Mouse (Mus musculus) adrenal gland (tissue): Measurements from ENCODE around the gene Kif21b.

Source experiments
- intact Hi-C: fragments of 180-260 bp; cut with DNase I; formaldehyde crosslinking; loops from one replicate; pipeline ENCODE4 v1.15.1; 2025

Gene Kif21b

DNA sequence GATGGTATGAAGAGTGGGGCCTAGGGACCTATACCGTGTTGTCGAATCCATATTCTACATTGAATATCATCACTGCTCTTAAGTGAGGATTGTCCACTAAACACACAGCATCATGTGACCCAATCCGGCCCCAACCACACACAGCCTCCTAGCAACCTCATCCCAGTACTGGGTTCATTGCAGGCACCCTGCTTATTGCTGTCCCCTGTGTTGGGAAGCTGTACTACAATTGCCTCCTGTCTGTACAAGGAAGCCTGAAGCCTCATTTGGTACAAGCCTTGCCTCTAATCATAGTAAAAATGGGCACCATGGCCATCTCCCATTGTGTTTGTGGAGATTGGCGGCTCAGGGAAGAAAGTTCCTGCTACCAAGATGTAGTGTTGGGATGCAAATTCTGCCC is 25.1 kb downstream of the Kif21b start:
- intact Hi-C loops: no loop called here

DNA sequence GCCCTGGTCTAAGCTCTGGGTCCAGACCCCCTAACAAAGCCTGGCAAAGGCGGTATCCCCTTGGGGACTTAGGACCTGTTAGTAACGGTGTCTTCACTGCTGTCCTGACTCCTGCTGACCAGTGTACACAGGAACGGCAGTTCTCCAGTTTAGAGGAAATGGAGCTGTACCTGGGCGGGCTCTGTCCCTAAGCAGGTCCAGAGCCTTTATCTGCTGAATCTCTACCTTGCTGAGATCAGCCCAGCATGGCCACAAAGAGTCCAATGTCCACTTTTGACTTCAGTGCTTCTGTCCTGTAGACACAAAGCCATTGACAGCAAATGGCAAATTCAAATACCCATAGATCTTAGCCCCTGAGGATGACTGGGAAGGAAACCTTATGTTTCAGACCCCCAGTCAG is 25.8 kb downstream of the Kif21b start:
- intact Hi-C loops: no loop called here

DNA sequence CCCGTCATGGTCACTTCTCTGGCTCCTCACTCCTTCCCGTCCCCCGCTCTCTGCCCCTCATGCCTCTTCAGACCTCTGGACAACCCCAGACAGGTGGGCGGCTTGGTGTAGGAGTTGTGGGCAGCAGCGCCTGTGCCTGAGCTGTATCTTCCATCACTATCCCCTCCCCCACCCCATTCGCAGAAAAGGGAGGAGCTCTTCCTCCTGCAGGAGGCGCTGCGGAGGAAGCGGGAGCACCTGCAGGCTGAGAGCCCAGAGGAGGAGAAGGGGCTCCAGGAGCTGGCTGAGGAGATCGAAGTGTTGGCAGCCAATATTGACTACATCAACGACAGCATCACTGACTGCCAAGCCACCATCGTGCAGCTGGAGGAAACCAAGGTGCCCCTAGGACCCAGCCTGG is 28.6 kb downstream of the Kif21b start:
- intact Hi-C loops: no loop called here

DNA sequence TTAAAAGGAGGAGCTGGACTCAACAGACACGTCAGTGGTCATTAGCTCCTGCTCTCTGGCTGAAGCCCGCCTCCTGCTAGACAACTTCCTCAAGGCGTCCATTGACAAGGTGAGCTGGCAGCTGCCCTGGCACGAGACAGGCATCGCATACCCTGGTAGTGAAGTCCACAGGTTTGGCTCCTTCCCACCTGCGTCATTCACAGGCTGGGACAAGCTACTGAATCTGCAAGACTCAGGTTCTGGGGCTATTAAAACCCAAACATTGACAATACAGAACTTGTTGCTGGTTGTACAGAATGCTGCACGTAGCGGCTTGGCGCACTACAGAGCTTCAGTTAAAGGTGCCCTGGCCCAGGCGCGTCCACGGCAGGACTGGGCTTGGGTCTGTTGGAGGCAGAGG is 29.1 kb downstream of the Kif21b start:
- intact Hi-C loops: no loop called here

DNA sequence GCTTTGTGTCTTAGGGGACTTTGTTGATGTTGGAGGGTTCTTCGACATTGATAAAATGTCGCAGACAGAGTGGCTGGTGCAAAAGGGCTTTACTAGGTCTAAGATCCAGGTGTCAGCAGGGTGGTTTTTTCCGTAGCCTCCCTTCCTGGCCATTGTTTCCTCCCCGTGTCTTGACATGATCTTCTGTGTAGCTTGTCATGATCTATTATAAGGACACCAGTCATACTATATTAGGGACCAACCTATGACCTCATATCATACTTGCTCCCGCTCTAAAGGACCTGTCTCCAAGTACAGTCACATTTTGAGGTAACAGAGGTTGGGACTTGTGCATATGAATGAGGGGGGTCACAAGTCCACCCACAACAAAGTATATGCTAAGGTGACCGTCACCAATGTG is 29.7 kb downstream of the Kif21b start:
- intact Hi-C loops: no loop called here

DNA sequence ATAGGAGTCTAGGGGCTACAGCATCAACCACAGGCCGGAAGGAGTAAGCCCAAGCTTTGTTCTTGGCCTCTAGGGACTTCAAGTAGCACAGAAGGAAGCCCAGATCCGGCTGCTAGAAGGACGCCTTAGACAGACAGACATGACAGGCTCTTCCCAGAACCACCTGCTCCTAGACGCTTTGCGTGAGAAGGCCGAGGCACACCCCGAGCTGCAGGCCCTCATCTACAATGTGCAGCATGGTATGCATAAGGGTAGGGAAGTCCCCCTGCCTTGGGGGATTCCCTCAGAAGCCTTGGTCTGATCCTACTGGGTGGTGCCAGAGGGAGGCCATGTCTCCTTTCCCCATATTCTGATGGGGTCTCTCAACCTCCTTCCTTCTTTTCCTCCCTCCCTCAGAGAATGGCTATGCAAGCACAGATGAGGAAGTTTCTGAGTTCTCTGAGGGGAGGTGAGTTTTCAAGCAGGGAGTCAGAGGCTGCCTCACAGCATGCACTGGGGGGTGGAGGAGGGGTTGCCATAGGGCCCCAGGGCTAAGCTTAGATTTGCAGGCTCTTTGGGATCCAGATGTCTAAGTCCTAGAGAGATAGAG is 30.2 kb downstream of the Kif21b start:
- intact Hi-C loops: no loop called here

DNA sequence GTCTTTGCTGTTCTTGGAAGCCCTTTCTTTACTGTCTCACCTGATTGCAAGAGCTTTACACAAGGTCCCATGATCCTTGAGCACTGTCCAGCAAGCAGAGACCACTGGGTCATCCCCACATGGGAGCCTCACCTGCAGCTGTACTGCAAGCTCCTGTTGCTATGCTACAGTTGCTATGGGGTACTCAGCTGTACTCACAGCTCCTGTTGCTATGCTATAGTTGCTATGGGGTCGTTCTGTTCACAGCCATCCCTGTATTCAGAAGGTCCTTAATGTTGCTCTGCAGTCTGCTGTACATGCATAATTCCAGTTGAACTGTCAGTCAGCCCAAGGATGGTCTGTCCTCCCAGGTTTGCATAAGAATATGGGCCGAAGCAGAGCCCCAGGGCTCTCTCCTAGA is 34.2 kb downstream of the Kif21b start:
- intact Hi-C loops: no loop called here

DNA sequence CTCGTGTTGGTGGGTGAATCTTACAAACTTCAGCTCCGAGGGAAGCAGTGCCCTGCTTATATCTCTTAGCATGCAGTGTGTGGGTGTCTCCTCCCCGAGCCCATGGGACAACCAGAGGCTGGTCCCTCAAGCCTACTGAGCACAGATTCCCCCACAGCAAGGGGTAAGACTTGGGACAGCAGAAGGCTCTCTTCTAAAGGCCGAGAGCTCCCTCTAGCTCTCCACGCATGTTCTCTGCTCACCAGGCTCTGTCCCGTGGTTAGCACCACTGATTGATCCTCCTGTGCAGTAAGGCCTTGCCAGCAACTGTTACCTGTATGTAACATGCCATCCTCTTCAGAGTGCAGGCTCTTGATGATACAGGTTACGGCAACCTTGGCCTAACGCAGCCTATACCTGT is 36.5 kb downstream of the Kif21b start:
- intact Hi-C loops: loop anchor here (2.0 kb wide), 1 partner anchor 51 kb away; no protein-coding TSS in a partner anchor

DNA sequence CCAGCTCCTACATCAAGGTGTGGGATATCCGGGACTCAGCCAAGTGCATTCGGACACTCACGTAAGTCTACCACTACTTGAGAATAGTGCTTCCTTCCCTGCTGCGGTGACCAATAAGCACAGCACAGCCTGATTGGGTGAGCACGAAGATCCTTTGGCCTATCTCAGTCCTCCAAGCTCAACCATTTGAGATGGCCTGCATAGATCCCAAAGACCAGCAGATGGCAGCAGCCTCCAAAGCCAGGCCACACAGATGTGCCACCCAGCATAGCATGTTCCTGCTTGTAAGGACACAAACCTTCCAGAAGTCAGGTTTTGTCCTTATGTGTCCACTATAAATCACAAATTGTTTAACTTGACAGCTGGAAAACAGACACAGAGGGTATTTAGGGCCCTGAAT is 38.9 kb downstream of the Kif21b start:
- intact Hi-C loops: loop anchor here (5.0 kb wide), 2 partner anchors 108 to 287 kb away; no protein-coding TSS in a partner anchor

DNA sequence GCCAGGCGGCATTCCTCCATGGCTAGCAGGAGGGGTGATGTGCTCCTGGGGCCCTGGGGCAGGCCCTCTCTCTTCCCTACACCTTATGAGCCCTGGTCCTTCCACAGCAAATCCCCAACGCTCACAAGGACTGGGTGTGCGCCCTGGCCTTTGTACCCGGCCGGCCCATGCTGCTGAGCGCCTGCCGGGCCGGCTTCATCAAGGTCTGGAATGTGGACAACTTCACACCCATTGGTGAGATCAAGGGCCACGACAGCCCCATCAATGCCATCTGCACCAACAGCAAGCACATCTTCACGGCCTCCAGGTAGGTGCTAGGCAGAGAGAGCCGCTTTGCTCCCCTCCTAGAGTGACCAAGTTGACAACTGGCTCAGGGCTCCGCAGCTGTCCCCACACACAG is 41.5 kb downstream of the Kif21b start:
- intact Hi-C loops: loop anchor here (5.0 kb wide), 2 partner anchors 110 to 285 kb away; no protein-coding TSS in a partner anchor

DNA sequence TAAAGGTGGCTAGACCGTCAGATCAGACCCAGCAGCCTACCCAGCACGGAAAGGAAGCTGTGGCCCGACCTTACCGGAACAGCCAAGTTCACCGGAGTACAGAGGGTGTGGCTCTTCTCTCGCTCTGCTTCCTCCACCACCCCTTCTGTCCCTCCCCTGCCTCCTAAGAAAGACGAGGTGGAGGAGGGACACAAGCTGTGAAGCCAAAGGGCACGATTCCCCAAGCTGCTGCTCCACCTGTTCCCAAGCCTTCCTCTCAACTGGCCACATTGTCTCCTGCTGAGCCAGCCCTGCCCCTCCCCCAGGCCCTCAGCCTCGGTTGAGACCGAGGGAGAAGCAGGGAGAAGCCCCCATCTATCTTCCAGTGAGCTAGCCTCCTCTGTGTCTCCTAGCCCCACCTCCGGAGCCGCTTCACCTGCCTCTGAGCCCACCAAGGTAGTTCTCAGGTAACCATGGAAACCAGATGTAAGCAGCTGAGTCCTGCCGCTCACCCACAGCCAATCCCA is 43.0 kb downstream of the Kif21b start:
- intact Hi-C loops: loop anchor here (2.0 to 5.0 kb wide), 3 partner anchors 59 to 283 kb away; no protein-coding TSS in a partner anchor

DNA sequence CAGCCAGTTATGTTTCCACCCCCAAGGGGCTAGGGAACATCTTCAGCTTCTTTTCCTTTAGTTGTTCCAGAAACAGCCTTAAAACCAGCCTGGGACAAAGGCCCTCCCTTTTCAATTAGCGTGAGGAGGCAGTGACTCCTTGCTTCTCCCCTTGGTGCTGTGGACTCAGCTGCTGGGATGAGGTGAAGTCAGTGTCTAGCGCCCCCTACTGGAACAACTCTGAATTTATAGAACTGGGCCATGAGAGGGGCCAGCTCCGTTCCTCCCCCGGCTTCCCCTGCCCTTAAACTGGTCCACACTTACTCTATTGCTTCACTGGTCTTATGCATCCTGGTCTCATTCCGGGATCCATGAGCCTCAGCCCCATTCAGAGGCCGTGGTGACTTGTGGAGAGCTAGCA is 44.0 kb downstream of the Kif21b start:
- intact Hi-C loops: loop anchor here (2.0 to 5.0 kb wide), 2 partner anchors 60 to 342 kb away; no protein-coding TSS in a partner anchor

DNA sequence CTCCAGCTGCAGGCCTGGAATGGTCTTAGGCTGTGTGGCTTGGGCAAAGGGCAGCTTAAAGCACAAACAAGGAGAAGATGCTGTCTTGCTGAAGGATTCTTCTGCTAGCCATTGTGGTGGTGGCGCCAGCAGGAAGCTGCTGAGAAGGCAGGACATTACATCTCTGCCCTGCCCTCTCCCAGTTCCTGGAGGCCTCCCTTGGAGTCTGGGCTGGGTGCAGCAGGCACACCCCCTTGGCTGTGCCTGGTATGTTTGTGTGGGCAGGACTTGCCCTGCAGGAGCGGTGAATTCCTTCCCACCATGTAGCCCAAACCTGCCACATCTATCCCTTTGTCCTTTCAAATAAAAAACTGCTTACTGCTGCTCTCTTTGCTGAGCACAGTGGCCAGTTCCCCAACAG is 45.9 kb downstream of the Kif21b start:
- intact Hi-C loops: loop anchor here (5.0 kb wide), 1 partner anchor 340 kb away; no protein-coding TSS in a partner anchor

DNA sequence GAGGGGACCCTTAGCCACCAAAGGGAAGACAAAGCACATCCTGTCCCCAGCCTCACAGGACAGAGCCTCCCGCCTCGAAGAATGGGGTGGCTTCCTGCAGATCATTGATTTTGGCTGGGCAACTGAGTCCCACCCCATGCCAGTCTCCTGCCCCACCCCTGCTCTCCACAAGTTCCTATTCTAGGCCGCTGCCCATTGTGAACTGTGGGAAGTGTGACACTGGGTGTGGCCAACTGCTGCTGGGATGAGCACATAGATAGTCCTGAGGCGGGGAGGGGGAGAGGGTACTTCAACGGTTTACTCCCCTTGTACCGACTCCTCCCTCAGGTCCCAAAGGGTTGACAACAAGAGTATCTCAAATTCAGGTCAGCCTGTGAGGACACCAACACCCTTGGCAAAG is 47.6 kb downstream of the Kif21b start:
- intact Hi-C loops: loop anchor here (5.0 kb wide), 1 partner anchor 339 kb away; no protein-coding TSS in a partner anchor

DNA sequence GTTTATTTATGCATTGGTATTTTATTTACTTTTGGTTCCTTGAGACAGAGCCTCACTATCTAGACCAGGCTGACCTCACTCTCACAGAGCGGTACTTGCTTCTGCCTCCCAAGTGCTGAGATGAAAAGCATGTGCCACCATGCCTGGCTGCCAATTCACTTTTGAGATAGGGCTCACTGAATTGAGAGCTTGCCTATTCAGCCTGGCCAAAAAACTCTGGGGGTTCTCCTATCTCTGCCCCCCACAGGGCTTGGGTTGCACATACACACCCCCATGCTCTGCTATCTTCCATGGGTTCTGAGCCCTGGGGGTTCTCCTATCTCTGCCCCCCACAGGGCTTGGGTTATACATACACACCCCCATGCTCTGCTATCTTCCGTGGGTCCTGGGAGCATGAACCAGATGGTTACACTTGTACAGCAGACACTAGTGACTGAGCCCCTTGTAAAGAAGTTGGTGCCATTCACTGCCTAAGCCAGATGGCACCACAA is 48.4 kb downstream of the Kif21b start:
- intact Hi-C loops: loop anchor here (5.0 kb wide), 1 partner anchor 338 kb away; no protein-coding TSS in a partner anchor

DNA sequence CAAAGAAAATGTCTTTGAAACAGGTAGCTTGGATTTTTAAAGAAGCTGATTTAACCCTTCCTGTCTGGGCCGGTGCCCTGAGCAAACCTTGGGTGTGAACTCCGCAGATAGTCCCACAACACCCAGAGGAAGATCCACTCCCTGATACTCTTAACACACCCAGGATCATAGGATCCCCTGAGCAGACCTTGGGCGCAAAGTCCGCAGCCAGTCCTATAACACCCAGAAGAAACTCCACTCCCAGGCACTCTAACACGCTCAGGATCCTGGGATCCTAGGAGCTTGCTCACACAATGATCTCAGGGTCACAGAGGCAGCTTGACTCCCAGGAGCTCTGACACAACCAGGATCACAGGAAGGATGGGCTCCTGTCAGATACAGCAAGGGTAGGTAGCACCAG is 58.8 kb downstream of the Kif21b start:
- intact Hi-C loops: no loop called here

DNA sequence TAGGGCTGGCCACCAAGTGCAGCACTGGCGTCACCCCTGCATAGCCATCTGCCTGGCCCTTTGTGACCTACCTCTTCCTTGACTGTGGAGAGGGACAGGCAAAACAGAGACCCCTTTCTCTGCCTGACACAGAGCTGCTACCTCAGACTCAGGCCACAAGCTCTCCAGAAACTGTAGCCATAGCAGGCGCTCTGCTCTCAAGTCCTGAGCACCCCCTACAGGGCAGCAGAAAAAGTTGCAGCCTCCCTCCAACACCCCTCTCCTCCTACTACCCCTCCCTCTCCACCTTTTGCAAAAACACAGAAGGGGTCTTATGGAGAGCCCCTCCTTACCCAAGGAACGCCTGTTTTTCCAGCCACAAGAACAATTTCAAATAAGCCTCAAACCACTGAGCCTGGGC is 81.6 kb downstream of the Kif21b start, which contains the start of gene Mroh3:
Gene Mroh3 (minus strand): TSS at position 26 of the 400 bp plus-strand sequence.
- intact Hi-C loops: no loop called here

DNA sequence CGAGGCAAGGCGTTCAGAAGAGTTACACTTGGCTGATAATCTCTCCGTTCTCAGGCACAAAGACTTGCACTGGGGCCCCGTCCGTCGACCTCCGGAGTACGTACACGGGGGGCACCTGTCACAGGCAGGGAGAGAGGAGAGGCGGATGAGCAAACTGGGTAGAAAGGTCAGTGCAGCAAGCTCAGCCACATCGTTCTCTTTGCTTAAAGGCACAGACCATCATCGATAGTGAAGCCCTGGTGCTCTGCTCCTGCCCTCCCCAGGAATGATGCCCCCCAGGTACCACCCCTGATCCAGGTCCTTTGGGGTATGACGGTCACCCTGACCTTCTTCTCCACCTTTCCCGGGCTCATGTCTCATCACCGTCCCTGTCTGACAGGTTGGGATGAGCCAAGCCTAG is 83.1 kb downstream of the Kif21b start:
- intact Hi-C loops: no loop called here

DNA sequence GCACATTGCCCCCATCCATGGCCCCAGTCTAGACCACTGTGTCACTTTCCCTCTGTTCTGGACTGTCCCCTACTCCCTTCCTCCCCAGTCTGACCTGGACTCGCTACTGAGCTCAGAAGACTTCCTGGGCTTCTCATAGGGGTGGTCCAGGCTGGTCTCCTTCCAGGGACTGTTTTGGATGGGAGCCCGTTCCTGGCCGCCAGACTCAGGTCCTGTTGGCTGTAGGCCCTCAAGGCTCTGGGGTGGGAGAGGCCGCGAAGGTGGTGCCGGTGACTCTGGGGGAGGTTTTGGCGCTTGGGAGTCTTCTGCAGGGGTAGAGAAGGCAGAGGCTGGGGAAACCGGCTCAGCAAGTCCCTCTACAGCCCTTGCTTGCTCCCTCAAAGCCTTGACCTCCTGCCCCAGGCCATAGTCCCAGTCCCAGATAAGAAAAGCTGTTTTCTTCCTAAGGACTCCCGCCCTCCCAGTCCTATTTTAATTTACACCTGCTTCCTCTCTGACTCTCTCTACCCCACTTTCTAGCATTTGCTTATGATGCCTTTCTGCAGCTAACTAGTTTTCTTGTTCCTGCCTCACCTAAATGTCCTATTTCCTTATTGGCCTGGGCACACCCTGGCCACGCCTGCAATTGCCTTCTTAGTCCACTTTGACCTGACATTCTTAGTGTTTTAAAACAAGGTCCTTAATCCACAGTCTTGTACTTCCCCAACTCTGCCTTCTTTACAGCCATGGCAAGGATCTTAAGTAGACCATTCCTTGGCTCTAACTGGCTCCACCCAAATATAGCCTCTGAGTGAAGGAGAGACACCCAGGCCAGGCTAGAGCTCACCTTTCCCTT is 89.1 kb downstream of the Kif21b start:
- intact Hi-C loops: no loop called here

DNA sequence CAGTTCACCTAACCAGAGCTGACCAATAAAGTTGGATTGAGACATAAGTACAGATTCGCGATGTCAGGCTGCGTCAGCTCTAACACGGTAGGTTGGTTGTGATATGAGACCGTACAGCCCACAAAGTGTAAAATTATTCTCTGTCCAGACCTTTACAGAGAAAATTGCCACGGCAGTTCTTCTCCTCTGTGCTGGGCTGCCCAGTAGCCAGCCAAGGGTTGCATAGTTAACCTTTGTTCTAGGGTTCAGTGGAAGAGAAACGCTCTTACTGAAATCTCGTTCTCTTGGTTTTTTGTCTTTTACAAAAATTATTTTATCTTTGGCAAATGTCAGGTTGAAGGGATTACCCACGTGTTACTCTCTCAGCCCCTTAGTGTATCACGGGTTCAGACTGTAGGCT is 91.2 kb downstream of the Kif21b start:
- intact Hi-C loops: no loop called here

DNA sequence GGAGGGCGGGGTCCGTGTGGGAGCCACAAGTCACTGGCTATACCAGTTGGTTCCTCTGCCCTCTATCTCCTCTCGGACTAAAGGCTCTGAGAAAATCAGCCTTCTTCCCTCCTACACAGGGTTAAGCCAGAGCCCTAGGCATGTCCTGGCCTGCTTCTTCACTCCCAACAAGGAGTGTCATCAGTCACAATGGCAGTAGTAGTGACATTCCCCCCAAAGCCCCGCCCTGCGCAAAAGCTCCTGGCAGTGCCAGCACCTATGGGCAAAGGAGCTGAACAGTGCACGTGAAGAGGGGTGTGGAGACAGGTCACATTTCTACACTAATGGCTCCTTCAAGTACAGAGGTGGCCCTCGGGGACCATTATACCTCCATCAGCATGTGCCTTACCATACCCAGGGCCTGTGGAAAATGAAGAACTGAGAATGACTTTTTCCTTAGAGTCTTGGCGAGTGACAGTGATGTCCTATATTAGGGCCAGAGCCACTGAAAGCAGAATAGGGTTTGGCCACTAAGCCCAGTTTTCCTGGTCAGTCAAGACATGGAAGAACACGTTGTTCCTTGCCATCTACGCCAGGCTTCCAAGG is 92.7 kb downstream of the Kif21b start:
- intact Hi-C loops: no loop called here

DNA sequence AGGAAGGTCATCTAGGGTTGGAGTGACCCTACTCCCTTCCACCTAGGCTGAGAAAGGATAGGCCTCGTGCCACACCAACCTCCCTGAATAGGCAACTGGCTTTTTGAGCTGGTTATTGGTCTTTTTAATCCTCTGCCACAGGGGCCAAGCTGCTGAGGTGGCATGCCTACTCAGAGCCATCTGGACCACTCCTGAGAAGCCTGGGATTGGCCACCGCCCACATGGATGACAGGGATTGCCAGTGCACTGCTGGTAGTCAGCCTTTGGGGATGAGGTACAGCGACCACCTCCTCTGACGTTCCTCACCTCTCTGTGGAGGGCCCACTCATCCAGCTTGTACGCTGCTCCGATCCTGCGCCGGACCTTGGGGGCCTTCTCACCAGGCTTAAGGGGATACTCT is 94.7 kb downstream of the Kif21b start:
- intact Hi-C loops: no loop called here
